Mouse (Mus musculus): Measurements from ENCODE around the gene Tmem11. TPM values are rescaled to one million over a fixed set of nuclear protein-coding genes. Genes with fewer than 3 reads are reported as not detected.

Gene Tmem11
- total RNA-seq (2021) = 10 to 100 TPM; 22.9 to 25.5 TPM
- long read RNA-seq, transcript Tmem11-201 (2 exons, 1,457 nt) = major isoform, 36 of 42 reads
- long read RNA-seq, partial matches to known transcripts = 0 of 42 reads
- long read RNA-seq, other reads (novel, unspliced or antisense) = 6 of 42 reads

DNA sequence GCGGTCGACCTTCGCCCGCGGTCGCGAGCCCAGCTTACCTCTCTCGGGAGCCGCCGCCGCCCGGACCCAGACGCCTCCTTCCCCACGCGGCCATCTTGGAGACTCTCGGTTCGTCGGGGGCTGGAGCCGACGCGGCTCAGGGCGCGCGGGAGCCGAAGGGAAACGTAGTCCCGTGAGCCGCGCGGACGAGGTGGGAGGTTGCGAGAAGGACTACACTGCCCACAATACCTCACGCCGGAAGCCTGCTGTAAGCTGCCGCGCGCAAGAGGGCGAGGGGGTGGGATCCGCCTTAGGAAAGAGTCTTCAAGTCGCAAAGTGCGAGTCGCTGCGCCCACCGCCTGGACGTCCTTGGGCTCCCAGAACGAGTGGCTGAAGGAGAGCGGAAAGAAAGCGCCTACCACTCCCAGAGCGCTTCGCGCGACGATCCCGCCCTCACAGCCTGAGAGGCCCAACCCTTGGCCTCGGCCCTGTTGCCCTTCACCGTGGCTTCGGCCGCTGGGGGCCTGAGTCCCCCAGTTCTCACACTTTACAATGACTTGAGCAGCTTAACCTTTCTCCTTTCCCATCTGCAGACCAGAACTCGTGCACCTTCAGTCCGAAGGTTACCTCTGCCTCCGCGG is at the start of gene Tmem11:
Tmem11 (minus strand) TSS at position 598 of the 620 bp plus-strand sequence.
- DNase-seq (ENCODE audit: low spot score in 2 of 2) = peak; percentile 89 to 93

DNA sequence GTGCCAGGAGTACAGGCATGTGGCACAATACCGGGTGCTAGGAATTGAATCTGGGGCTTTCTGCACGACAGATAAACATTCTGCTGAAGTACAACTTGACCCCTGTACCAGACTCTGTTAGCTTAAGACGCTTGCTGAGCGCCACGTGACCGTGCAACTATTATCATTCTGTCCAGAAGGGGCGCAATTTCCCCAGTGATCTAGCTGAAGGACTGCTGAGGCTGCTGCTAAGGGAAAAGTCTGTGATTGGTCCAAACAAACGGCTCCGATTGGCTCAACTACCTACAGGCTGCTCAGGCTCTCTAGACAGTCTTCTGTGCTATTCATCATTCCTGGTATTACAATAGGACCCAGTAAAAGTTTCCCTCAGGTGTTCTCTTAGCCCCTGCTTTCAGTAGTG is 48.2 kb upstream of the Tmem11 start:
- DNase-seq (ENCODE audit: low spot score in 2 of 2) = peak; percentile 91 to 94

GRCm38 (mm10) chr11:60924981-60925380 is 45.9 kb upstream of the Tmem11 start:
- no peak for DNase-seq (ENCODE audit: low spot score in 2 of 2)

- DNase-seq (ENCODE audit: low spot score in 2 of 2) = no peak
Observed at GRCm38 (mm10) chr11:60924498-60924897, 45.4 kb upstream of the Tmem11 start.

- no peak for DNase-seq (ENCODE audit: low spot score in 2 of 2)
Observed at GRCm38 (mm10) chr11:60922964-60923363, 43.9 kb upstream of the Tmem11 start.

- DNase-seq (ENCODE audit: low spot score in 2 of 2) = no peak
Observed at GRCm38 (mm10) chr11:60922195-60922594, 43.1 kb upstream of the Tmem11 start.

DNA sequence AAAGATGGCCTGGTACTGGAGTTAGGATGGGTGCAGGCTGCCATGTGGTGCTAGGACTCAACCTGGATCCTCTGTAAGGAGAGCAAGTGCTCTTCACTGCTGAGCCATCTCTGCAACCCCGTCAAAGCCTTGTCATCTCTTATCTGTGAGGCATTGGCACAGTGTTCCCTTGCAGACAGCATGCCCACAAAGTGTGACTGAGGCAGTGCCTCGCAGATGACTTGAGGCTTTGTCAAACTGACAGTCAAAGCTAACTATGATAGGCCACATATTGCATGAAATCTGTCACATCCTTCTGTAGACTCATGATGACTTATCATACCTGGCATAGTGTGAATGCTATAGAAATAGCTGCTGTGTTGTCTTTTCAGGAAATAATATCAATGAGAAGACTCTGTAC is 40.9 kb upstream of the Tmem11 start:
- no peak for DNase-seq (ENCODE audit: low spot score in 2 of 2)

DNA sequence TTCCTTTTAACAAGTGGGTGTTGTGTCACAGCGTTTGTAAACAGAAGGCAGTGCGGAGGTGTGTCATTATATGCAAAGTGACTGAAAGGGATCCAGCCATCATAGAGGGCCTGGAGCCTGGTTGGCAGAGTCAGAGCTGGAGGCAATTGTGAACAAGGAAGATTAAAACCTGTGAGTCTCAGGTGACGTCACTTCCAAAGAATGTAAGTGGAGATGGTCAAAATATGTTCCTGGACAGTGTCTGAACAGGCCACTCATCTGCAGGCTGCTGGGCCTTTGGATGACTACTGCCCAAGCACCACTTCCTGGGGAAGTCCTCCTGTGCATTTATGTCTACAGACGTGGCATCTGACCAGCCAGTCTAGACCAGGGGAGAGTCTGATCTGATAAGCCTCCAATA is 36.1 kb upstream of the Tmem11 start:
- no peak for DNase-seq (ENCODE audit: low spot score in 2 of 2)

DNA sequence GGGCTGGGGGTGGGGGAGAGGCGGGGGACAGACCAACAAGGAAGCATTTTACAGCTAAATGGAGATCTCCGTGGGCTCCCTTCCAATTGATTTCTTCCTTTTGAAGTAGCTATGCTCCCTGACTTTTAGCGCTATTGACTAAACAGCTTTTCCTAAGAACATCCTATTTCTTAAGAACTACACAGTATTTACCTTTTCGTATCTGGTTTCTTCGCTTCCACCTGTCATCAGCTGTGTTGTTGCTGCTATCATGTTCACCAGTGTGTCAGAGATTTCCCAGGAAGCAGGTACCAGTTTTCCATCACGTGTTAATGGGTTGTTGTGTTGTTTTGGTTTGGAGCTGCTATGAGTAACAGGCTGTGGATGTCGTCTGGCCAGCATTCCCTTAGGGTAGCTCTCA is 35.4 kb upstream of the Tmem11 start, which contains the start of gene Natd1:
Natd1 (minus strand) TSS at position 260 of the 400 bp plus-strand sequence.
- DNase-seq (ENCODE audit: low spot score in 2 of 2) = no peak

DNA sequence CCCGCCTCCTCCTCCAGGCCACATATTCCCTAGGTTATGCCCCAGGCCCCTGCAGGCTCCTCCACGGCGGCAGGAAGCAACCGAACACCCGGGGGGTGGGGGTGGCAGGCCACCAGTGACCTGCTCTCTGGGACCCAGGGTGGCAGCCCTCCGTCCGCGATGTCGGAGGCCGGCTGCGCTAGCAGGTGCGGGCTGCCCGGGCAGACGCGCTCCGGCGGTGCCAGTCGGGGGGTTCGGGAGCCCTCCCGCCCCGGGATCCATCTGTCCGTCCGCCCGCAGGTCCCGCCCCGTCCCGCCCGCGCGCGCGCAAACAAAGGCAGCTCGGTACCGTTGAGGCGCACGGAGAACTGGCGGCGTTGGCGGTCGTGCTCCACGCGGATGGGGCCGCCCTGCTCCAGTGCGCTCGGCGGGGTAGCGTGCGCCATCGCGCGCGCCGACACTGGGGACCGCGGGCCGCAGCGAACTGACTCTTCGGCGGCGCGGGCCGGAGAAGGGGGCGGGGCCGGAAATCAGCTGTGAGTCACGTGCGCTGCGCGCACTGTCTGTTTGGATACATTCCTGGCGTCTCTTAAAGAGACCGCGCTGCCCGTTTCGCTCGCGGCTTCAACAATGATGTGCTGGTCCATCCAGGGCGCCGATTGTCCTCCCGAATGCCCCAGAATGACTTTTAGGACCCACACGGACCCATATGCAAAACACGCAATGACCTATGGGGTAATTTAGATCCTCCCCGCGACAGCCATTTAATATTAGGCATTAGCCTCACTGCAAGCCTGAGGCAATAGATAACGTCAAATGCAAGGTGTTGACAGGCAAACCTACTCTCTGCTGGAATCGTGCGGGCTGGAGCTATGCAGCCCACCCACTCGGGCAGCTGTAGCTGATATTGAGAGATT is 34.5 kb upstream of the Tmem11 start:
- DNase-seq (ENCODE audit: low spot score in 2 of 2) = peak; percentile 87 to 90

DNA sequence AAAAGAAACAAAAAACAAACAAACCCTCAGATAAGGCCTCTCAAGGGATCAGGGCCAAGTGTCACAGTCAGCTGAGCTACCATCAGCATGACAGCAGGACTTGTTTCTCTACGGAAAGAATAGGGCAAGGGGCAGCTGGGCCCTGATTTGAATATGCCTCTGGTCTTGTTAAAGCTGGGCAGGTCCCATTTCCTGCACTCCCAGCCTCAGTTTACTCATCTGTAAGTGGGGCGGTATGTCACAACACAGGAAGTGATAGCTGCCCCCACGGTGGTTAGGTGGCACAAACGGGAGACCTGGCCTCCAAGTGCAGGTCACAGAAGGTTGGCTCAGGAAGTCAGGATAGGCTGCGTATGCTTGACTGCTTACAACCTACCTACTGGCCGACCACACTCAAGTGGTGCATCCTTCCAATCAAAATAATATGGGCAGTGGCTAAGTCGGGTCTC is 33.5 kb upstream of the Tmem11 start:
- DNase-seq (ENCODE audit: low spot score in 2 of 2) = no peak

GRCm38 (mm10) chr11:60909626-60910025 is 30.6 kb upstream of the Tmem11 start:
- DNase-seq (ENCODE audit: low spot score in 2 of 2) = no peak

DNA sequence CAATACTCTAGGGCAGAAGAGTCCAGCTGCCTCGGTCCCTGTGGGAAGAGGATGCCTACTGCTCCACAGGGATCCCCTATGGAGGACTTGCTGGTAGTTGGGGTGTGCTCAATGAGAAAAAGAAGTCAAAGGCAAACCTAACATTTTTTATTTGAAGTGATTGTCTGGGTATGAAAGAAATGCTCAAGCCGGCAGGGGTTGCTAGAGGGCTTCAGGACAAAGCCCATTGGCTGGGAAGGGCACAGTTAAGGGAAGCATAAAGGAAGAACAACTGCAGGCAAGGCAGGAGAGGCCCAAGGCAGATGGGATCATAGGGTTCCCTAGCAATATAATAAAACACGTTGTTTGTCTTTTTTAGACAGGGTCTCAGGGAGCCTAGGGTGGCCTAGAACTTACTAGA is 29.0 kb upstream of the Tmem11 start:
- DNase-seq (ENCODE audit: low spot score in 2 of 2) = no peak

DNA sequence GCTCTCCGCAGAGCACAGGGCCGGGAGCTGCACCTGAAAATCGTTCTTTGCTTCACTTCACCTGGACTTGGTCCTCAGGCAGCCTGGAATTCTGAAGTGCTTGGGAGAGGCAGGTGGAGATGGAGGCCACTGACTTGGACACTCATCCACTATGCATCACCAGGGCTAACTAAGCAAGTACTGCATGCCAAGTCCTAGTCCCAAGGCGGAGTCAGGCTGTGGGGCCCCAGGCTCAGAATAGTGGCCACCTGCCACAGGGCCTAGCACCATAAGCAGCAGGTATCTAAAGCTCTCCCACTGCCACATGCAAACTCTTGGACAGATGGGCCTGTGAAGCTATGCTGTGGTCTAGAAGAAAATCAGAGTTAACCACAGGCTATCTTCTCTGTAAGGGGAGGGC is 27.4 kb upstream of the Tmem11 start:
- DNase-seq (ENCODE audit: low spot score in 2 of 2) = no peak

DNA sequence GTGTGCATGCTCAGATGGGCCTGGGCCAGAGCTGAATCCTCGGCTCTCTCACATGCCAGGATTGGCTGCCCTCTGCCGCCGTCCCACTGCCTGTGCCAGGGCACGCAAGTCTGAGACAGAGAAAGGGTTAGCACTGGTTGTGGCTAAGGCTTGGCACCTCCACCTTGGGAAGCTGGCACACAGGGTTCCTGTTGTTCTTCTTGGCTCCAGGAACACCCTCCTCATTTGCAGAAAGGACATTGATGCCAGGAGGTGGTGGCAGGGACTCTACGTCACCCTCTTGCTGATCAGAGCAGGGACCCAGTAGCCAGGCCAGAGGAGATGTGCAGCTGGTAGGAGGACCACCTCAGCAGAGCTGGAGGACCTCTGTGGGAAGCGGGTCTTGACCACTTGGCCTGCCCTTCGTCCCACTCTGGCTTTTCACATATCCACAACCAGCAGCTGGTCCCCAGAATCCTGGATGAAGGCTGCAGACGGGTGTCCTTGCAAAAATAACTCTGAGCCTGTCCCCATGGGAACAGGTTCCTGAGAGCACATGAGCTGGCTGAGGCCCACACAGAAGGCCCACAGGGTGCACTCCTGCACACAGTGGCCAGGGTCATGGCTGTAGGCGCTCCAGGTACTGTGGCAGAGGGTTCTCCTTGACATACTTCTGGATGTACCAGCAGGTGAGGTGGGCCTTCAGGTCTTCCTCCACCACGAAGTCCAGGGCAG is 26.5 kb upstream of the Tmem11 start:
- peak; percentile 28 to 30 for DNase-seq (ENCODE audit: low spot score in 2 of 2)

DNA sequence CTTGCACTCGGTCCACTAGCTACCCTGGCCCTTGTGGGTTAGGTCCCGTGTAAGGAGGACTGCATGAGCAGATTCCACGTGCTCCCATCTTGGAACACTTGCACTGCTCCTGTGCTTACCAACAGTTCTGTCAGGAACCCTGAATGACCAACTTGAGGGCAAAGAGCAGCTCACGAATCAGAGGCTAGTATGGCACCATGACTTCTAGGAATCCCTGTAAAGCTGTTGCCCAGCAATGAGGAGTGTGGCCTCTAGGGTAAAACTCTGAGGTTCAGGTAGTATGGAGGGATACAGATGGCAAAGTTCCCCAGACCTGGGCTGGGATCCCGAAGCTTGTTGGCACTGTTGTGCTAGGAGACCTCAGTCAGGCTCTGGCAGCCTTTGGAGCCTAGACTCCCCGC is 24.6 kb upstream of the Tmem11 start:
- DNase-seq (ENCODE audit: low spot score in 2 of 2) = no peak

DNA sequence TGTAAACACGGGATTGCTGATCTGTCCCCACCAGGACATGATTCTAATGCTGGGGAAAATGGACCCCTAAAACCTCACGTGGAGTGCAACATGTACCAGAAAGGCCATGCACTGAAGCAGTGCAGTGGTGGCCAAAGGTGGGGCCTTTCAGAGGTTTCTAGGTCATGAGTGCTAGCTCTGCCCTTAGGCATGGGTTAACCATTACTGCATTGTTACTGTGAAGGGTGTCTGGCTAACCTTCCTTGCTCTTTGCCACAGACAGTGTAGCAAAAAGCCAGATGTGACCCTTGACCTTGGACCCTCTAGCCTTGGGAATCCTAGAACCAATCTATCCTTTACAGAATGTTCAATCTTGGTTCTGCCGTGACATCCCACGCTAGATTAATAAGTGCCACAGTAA is 23.4 kb upstream of the Tmem11 start:
- DNase-seq (ENCODE audit: low spot score in 2 of 2) = no peak

- DNase-seq (ENCODE audit: low spot score in 2 of 2) = no peak
Observed at GRCm38 (mm10) chr11:60902001-60902400, 22.9 kb upstream of the Tmem11 start.

GRCm38 (mm10) chr11:60895915-60896314 is 16.8 kb upstream of the Tmem11 start:
- no peak for DNase-seq (ENCODE audit: low spot score in 2 of 2)

- no peak for DNase-seq (ENCODE audit: low spot score in 2 of 2)
Observed at GRCm38 (mm10) chr11:60890744-60891143, 11.7 kb upstream of the Tmem11 start.

GRCm38 (mm10) chr11:60890286-60890685 is 11.2 kb upstream of the Tmem11 start:
- no peak for DNase-seq (ENCODE audit: low spot score in 2 of 2)

DNA sequence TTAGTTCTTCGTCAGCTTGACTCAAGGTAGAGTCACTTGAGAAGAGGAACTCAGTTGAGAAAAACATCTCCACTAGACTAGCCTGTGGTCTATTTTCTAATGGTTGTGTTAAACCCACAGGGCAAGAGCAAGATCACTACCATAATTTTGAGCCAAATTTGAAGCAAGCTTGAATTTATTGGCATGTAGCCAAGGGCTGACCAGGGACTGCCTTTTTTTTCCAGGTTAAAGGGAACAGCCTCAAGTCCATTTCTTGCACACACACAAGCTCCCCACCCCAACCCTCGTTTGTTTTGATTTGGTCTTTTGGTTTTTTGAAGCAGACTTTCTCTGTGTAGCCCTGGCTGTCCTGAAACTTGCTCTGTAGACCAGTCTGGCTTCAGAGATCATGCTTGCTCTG is 10.8 kb upstream of the Tmem11 start:
- DNase-seq (ENCODE audit: low spot score in 2 of 2) = no peak

Measured in layer of hippocampus, postnatal 10 days (tissue).